Mouse (Mus musculus) induced T-regulatory cell, adult 2 months (primary cell): ENCODE measurements around the gene Ric3.
"Not testable (repeated sequence)": the region's sequence is repeated elsewhere in the genome, so short reads cannot be mapped to it uniquely, and the experiment has no call there.

Experiments
- DNase-seq: peaks from one replicate; pipeline ENCODE4 v3.0.0-alpha.2; 2012; ENCODE audit warnings: low read depth

Gene Ric3

GRCm38 (mm10) chr7:109083113-109083812 lies at the start of gene Ric3:
Gene Ric3 (minus strand): TSS chr7:109083331.
- DNase-seq: no peak

- no peak for DNase-seq
Observed at GRCm38 (mm10) chr7:109131565-109131964, 48.4 kb upstream of the Ric3 start.

GRCm38 (mm10) chr7:109129946-109130686 lies 47.0 kb upstream of the Ric3 start:
- no peak for DNase-seq

GRCm38 (mm10) chr7:109129442-109129841 lies 46.3 kb upstream of the Ric3 start:
- DNase-seq: no peak

- DNase-seq: no peak
Observed at GRCm38 (mm10) chr7:109115929-109116328, 32.8 kb upstream of the Ric3 start.

GRCm38 (mm10) chr7:109115488-109115887 lies 32.4 kb upstream of the Ric3 start:
- not testable (repeated sequence) for DNase-seq

GRCm38 (mm10) chr7:109114950-109115349 lies 31.8 kb upstream of the Ric3 start:
- DNase-seq: no peak

GRCm38 (mm10) chr7:109111000-109111399 lies 27.9 kb upstream of the Ric3 start:
- no peak for DNase-seq

- no peak for DNase-seq
Observed at GRCm38 (mm10) chr7:109104894-109105293, 21.8 kb upstream of the Ric3 start.

GRCm38 (mm10) chr7:109101167-109101566 lies 18.0 kb upstream of the Ric3 start:
- DNase-seq: no peak

GRCm38 (mm10) chr7:109098145-109099018 lies 15.3 kb upstream of the Ric3 start:
- DNase-seq: peak; percentile 3

GRCm38 (mm10) chr7:109097203-109097602 lies 14.1 kb upstream of the Ric3 start:
- no peak for DNase-seq

- DNase-seq: no peak
Observed at GRCm38 (mm10) chr7:109096618-109097017, 13.5 kb upstream of the Ric3 start.

- no peak for DNase-seq
Observed at GRCm38 (mm10) chr7:109094294-109094693, 11.2 kb upstream of the Ric3 start.

GRCm38 (mm10) chr7:109091316-109091715 lies 8.2 kb upstream of the Ric3 start:
- not testable (repeated sequence) for DNase-seq

GRCm38 (mm10) chr7:109086946-109087345 lies 3.8 kb upstream of the Ric3 start:
- no peak for DNase-seq

- DNase-seq: no peak
Observed at GRCm38 (mm10) chr7:109083813-109084184, 668 bp upstream of the Ric3 start.

GRCm38 (mm10) chr7:109082269-109083112 lies 640 bp downstream of the Ric3 start:
- DNase-seq: no peak

- DNase-seq: no peak
Observed at GRCm38 (mm10) chr7:109072326-109072725, 10.8 kb downstream of the Ric3 start.

GRCm38 (mm10) chr7:109069641-109070040 lies 13.5 kb downstream of the Ric3 start:
- DNase-seq: no peak

GRCm38 (mm10) chr7:109059536-109059935 lies 23.6 kb downstream of the Ric3 start:
- DNase-seq: no peak

GRCm38 (mm10) chr7:109050831-109051230 lies 32.3 kb downstream of the Ric3 start:
- no peak for DNase-seq
